Mouse (Mus musculus) ES-Bruce4 (cell line): ENCODE measurements around the gene Actl10. TPM values are rescaled to one million over a fixed set of nuclear protein-coding genes. Genes with fewer than 3 reads are reported as not detected.
A peak's percentile ranks its signal among the peaks of the same experiment; 100 is the strongest.

Source experiments
- H3K27ac ChIP-seq: 2 replicates; pipeline ENCODE4 v1.5.1; 2012; ENCODE audit warnings: low read length, inconsistent platforms; ENCODE audit not compliant: insufficient read depth
- H3K27me3 ChIP-seq: 2 replicates; pipeline ENCODE4 v1.6.1; 2012; ENCODE audit warnings: mild to moderate bottlenecking, low read length, inconsistent platforms; ENCODE audit not compliant: control insufficient read depth, poor library complexity, insufficient read depth, severe bottlenecking
- H3K36me3 ChIP-seq: 2 replicates; pipeline ENCODE4 v1.6.1; 2012; ENCODE audit warnings: inconsistent platforms, mild to moderate bottlenecking, low read length, moderate library complexity; ENCODE audit not compliant: control insufficient read depth, poor library complexity, insufficient read depth, severe bottlenecking
- H3K4me1 ChIP-seq: one replicate; pipeline ENCODE4 v1.8.1; 2011; ENCODE audit warnings: low read length; ENCODE audit not compliant: control insufficient read depth, insufficient read depth
- H3K4me3 ChIP-seq: 2 replicates; pipeline ENCODE4 v1.5.1; 2011; ENCODE audit warnings: low read depth, mild to moderate bottlenecking, low read length
- H3K9ac ChIP-seq: 2 replicates; pipeline ENCODE4 v1.6.1; 2012; ENCODE audit warnings: low read depth, mild to moderate bottlenecking, inconsistent platforms; ENCODE audit not compliant: poor library complexity, severe bottlenecking
- H3K9me3 ChIP-seq: replicated peaks from 2 replicates; pipeline ENCODE4 v1.6.1; 2012; ENCODE audit warnings: mild to moderate bottlenecking, low read length, inconsistent platforms; ENCODE audit not compliant: control insufficient read depth, poor library complexity, insufficient read depth, severe bottlenecking
- CTCF ChIP-seq: IDR thresholded peaks from one replicate; pipeline ENCODE4 v1.8.1; 2011; ENCODE audit warnings: low read depth, low read length
- EP300 ChIP-seq: IDR thresholded peaks from 2 replicates; pipeline ENCODE4 v1.6.1; 2011; ENCODE audit warnings: low read depth, low read length; ENCODE audit not compliant: insufficient read depth
- POLR2A ChIP-seq: IDR thresholded peaks from one replicate; pipeline ENCODE4 v1.8.1; 2011; ENCODE audit warnings: low read length; ENCODE audit not compliant: insufficient read depth
- polyA plus RNA-seq: library from polyadenylated mRNA; stranded (reverse); fragments of >200 nt; gene quantifications from 2 replicates; pipeline ENCODE4 v1.2.4, GENCODE M21; 2011; ENCODE audit warnings: low read depth; ENCODE audit not compliant: missing spikeins, insufficient read depth, insufficient read length

Actl10 gene
- polyA plus RNA-seq, 1 experiment = not detected

- H3K4me1 ChIP-seq = peaks cover 2% of the 10 kb centered on the region
- H3K9me3 ChIP-seq = no peaks in the 10 kb centered on the region
- peak; percentile 55 for TF ChIP-seq CTCF
- no peak for TF ChIP-seq EP300
- no peaks in the 10 kb centered on the region for H3K36me3 ChIP-seq
- H3K27me3 ChIP-seq = peaks cover 2% of the 10 kb centered on the region; the same call in 1 of the 2 replicates
- H3K9ac ChIP-seq = peak overlapping the region; percentile 29; the same call in 1 of the 2 replicates
- H3K27ac ChIP-seq = no peak overlapping the region
- peak overlapping the region; percentile 59 for H3K4me3 ChIP-seq
Measured at GRCm38 (mm10) chr2:154552424-154552907, 890 bp downstream of the Actl10 start.

- Histone ChIP-seq H3K27me3 (no peaks in the 10 kb centered on the region), H3K36me3 (no peaks in the 10 kb centered on the region), H3K27ac (no peak overlapping the region), H3K4me3 (no peak overlapping the region), H3K9ac (no peak overlapping the region), H3K9me3 (no peaks in the 10 kb centered on the region), H3K4me1 (no peaks in the 10 kb centered on the region)
- no peak for TF ChIP-seq POLR2A
- no peak for TF ChIP-seq CTCF
- no peak for TF ChIP-seq EP300
Measured at GRCm38 (mm10) chr2:154555235-154555634, 3.7 kb downstream of the Actl10 start.

- Histone ChIP-seq H3K9me3 (no peaks in the 10 kb centered on the region), H3K36me3 (peaks cover 4% of the 10 kb centered on the region; the same call in 1 of the 2 replicates), H3K4me1 (no peaks in the 10 kb centered on the region), H3K9ac (no peak overlapping the region), H3K4me3 (no peak overlapping the region), H3K27ac (no peak overlapping the region), H3K27me3 (no peaks in the 10 kb centered on the region)
- TF ChIP-seq EP300 = no peak
- TF ChIP-seq POLR2A = no peak
- no peak for TF ChIP-seq CTCF
Measured at GRCm38 (mm10) chr2:154557184-154557832, 5.7 kb downstream of the Actl10 start.

GRCm38 (mm10) chr2:154558264-154559039 is 6.9 kb downstream of the Actl10 start, which contains the start of gene Necab3:
Necab3 (minus strand) TSS chr2:154558890.
- H3K9me3 ChIP-seq = no peaks in the 10 kb centered on the region
- H3K9ac ChIP-seq = peak within 1 kb of the TSS; percentile 56
- peaks cover 11% of the 10 kb centered on the region for H3K36me3 ChIP-seq
- peak within 1 kb of the TSS; percentile 89 for H3K4me3 ChIP-seq
- no peaks in the 10 kb centered on the region for H3K27me3 ChIP-seq
- H3K4me1 ChIP-seq = no peaks in the 10 kb centered on the region
- H3K27ac ChIP-seq = no peak within 1 kb of the TSS
- TF ChIP-seq EP300 (no peak), POLR2A (peak; percentile 56)

GRCm38 (mm10) chr2:154563612-154564170 is 12.1 kb downstream of the Actl10 start:
- TF ChIP-seq POLR2A (no peak), CTCF (no peak), EP300 (no peak)
- no peak overlapping the region for H3K4me3 ChIP-seq
- peaks cover 1% of the 10 kb centered on the region for H3K4me1 ChIP-seq
- H3K36me3 ChIP-seq = peaks cover 16% of the 10 kb centered on the region
- H3K9ac ChIP-seq = no peak overlapping the region
- no peaks in the 10 kb centered on the region for H3K9me3 ChIP-seq
- no peaks in the 10 kb centered on the region for H3K27me3 ChIP-seq
- no peak overlapping the region for H3K27ac ChIP-seq
